Mouse (Mus musculus) midbrain, embryonic 11.5 days (tissue): ENCODE results near the gene Ank2. TPM values are rescaled to one million over a fixed set of nuclear protein-coding genes. Genes with fewer than 3 reads are reported as not detected.

Experiments
- ATAC-seq: fragments of 200-750 bp; cut with Nextera tagmentation; 2 replicates; pipeline ENCODE4 v1.8.0; 2017; ENCODE audit warnings: moderate TSS enrichment, moderate library complexity; ENCODE audit not compliant: low FRiP score
- DNase-seq: peaks from one replicate; pipeline ENCODE4 v3.0.0; 2015; ENCODE audit warnings: low spot score; ENCODE audit errors: missing footprints
- H3K27ac ChIP-seq: fragments of 300-500 bp; sonication (generic); 2 replicates; pipeline ENCODE4 v1.5.1; 2014; ENCODE audit warnings: low read depth, low read length
- H3K27me3 ChIP-seq: fragments of 300-500 bp; sonication (generic); 2 replicates; pipeline ENCODE4 v1.6.1; 2014; ENCODE audit warnings: mild to moderate bottlenecking, low read length, moderate library complexity, mixed read lengths; ENCODE audit not compliant: control insufficient read depth, insufficient read depth
- H3K36me3 ChIP-seq: fragments of 300-500 bp; sonication (generic); 2 replicates; pipeline ENCODE4 v1.6.1; 2014; ENCODE audit warnings: mild to moderate bottlenecking, low read length, moderate library complexity, mixed read lengths; ENCODE audit not compliant: control insufficient read depth, insufficient read depth
- H3K4me1 ChIP-seq: fragments of 300-500 bp; sonication (generic); 2 replicates; pipeline ENCODE4 v1.6.1; 2014; ENCODE audit warnings: low read length; ENCODE audit not compliant: control insufficient read depth, insufficient read depth
- H3K4me2 ChIP-seq: fragments of 300-500 bp; sonication (generic); 2 replicates; pipeline ENCODE4 v1.6.1; 2014; ENCODE audit warnings: mild to moderate bottlenecking, moderate library complexity
- H3K4me3 ChIP-seq: fragments of 300-500 bp; sonication (generic); 2 replicates; pipeline ENCODE4 v1.5.1; 2014; ENCODE audit warnings: low read depth, low read length
- H3K9ac ChIP-seq: fragments of 300-500 bp; sonication (generic); 2 replicates; pipeline ENCODE4 v1.6.1; 2014; ENCODE audit warnings: low read length
- H3K9me3 ChIP-seq: fragments of 300-500 bp; sonication (generic); 2 replicates; pipeline ENCODE4 v1.6.1; 2016; ENCODE audit warnings: low read length; ENCODE audit not compliant: control insufficient read depth
- WGBS: fragments of 180-500 bp; shearing (Covaris S2); extraction: QIAGEN DNeasy Blood & Tissue Kit; methylation state at CpG from one replicate; pipeline ENCODE4 v1.1.7; 2014; 5-methylcytosine and 5-hydroxymethylcytosine counted together
- microRNA counts: library from miRNA; unstranded; fragments of <30 nt; microRNA quantifications from one replicate; lab custom pipeline; 2015
- microRNA-seq: library from miRNA; unstranded; fragments of <30 nt; microRNA quantifications from one replicate; pipeline ENCODE4, GENCODE M21; 2017
- polyA plus RNA-seq: library from polyadenylated mRNA; unstranded; fragments of >200 nt; fragmentation: Nextera tagmentation; extraction: Ambion mirVana; gene quantifications from 2 replicates; pipeline ENCODE4 v1.2.1, GENCODE M21; 2014

Gene Ank2
- polyA plus RNA-seq, 1 experiment from 2014 or later = 66.6 TPM

DNA sequence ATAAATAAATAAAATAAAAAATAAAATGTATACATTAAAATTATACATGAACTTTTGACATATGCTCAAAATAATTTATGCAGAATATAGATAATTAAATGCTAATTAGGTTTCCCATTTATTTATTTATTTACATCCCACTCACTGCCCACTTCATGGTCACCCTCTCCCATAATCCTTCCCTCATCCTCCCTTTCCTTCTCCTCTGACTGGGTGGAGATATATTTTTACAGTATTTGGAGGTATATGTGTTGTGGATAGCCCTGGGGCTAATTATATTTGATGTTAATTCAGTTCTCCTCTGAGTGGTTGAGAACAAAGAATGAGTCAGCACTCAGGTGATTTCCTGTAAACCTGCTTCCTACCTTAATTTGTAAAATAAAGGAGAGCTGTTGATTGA, 582.8 kb downstream of the Ank2 start:
- no peak for ATAC-seq
- Histone ChIP-seq H3K9ac (no peak overlapping the region), H3K9me3 (no peaks in the 10 kb centered on the region)

DNA sequence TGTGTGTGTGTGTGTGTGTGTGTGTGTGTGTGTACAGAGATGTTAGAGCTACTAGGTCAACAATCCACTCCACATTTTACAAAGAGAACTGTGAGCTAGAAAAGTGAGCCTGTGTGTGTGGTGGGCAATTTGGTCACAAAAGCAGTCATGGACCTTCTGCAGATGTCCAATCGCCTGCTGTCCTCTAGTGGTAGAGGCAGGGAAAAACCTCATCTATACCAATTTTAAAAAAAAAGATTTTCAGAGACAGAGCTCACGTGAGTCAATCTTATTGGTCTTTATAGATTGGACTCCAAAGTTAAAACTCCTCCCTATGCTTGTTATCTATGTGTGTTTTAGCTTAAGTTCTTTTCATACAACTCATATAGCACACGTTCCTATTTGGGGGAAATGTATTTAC, 595.6 kb downstream of the Ank2 start:
- Histone ChIP-seq H3K27ac (no peak overlapping the region), H3K4me2 (no peak overlapping the region), H3K36me3 (no peaks in the 10 kb centered on the region), H3K4me1 (no peaks in the 10 kb centered on the region), H3K9me3 (no peaks in the 10 kb centered on the region), H3K27me3 (no peaks in the 10 kb centered on the region), H3K4me3 (no peak overlapping the region), H3K9ac (no peak overlapping the region)
- peak; percentile 89 for DNase-seq
- 12% methylated on average over 3 of the region's 3 CpGs for WGBS
- peak; percentile 86 for ATAC-seq

More for the DNA sequence above, 582.8 kb downstream of the Ank2 start:
- Histone ChIP-seq H3K4me1 (no peaks in the 10 kb centered on the region), H3K4me2 (no peak overlapping the region), H3K27me3 (no peaks in the 10 kb centered on the region), H3K4me3 (no peak overlapping the region), H3K27ac (no peak overlapping the region), H3K36me3 (no peaks in the 10 kb centered on the region)
- DNase-seq = no peak

DNA sequence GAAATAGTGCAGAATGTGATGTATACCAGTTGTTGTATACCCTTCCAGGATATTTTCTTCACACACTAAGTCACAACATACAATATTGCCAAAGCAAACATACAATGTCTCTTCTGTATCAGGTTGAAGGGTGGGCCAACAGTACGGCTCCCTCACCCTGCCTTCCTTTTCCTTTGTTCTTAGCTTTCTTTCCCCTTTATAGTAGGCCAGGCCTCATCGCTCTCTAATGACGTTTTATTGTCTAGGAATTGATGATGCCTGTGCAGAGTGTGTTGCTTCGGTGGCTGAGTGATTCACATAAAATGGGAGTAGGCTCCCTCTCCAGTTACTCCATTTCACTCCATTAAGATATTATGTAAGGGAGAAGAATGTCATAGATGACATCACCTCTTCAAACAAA, 612.5 kb downstream of the Ank2 start:
- 78% methylated on average over 4 of the region's 4 CpGs for WGBS
- H3K4me3 ChIP-seq = no peak overlapping the region
- no peak for ATAC-seq
- no peaks in the 10 kb centered on the region for H3K27me3 ChIP-seq
- H3K27ac ChIP-seq = no peak overlapping the region
- no peaks in the 10 kb centered on the region for H3K4me1 ChIP-seq
- no peak overlapping the region for H3K4me2 ChIP-seq
- no peaks in the 10 kb centered on the region for H3K9me3 ChIP-seq
- DNase-seq = no peak
- no peaks in the 10 kb centered on the region for H3K36me3 ChIP-seq
- no peak overlapping the region for H3K9ac ChIP-seq

DNA sequence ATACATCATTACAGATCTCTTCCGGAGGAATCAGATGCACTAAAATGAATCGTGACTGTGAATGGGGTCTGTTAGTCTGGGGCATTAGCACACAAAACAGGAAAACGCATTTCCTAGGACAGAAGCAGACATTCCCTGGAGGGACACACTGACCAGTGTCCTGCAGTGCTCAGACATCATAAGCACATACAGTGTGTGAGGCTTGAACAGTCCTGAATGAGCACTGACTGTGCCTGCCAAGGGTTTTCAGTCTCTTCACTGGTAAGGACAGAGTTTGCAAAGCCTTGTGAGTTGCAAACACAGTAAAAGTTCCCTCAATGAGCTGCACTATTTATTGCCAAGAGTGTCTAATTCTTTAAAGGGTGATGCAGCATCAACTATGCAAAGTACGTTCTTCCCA, 613.1 kb downstream of the Ank2 start:
- H3K4me1 ChIP-seq = no peaks in the 10 kb centered on the region
- DNase-seq = no peak
- H3K9me3 ChIP-seq = no peaks in the 10 kb centered on the region
- ATAC-seq = no peak
- WGBS = 86% methylated on average over 4 of the region's 4 CpGs
- H3K27me3 ChIP-seq = no peaks in the 10 kb centered on the region
- H3K36me3 ChIP-seq = no peaks in the 10 kb centered on the region
- H3K9ac ChIP-seq = no peak overlapping the region
- no peak overlapping the region for H3K4me2 ChIP-seq
- H3K4me3 ChIP-seq = no peak overlapping the region
- no peak overlapping the region for H3K27ac ChIP-seq

DNA sequence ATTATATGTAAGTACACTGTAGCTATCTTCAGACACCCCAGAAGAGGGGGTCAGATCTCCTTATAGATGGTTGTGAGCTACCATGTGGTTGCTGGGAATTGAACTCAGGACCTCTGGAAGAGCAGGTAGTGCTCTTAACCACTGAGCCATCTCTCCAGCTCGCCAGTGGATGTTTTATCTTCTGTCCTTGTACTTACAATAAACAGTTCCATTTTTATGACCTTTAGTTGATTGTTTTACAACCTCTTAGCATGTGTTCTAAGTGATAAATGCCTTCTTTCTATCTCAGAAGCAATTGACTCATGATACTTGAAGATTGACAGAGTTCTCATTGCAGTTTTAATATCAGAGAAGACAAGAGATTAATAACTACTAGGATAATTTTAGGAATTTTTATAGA, 620.9 kb downstream of the Ank2 start:
- no peak for ATAC-seq
- H3K4me2 ChIP-seq = no peak overlapping the region
- no peak overlapping the region for H3K9ac ChIP-seq
- no peaks in the 10 kb centered on the region for H3K27me3 ChIP-seq
- no peak overlapping the region for H3K27ac ChIP-seq
- no peaks in the 10 kb centered on the region for H3K9me3 ChIP-seq
- no peaks in the 10 kb centered on the region for H3K36me3 ChIP-seq
- H3K4me1 ChIP-seq = no peaks in the 10 kb centered on the region
- no peak for DNase-seq
- 73% methylated on average over 1 of the region's 1 CpGs for WGBS
- no peak overlapping the region for H3K4me3 ChIP-seq

MicroRNAs within 50 kb of the gene (microRNA counts, 519-probe panel; counts per million panel counts)
- 3,855 counts per million, percentile 28 among the panel's probes with 10 or more counts for microRNA mmu-miR-302a (lab: Ali Mortazavi, UCI)
- not detected for microRNA mmu-miR-302b (lab: Ali Mortazavi, UCI)
- microRNA mmu-miR-302c (lab: Ali Mortazavi, UCI) = not detected
- microRNA mmu-miR-302d (lab: Ali Mortazavi, UCI) = 5,098 counts per million, percentile 56 among the panel's probes with 10 or more counts
- microRNA mmu-miR-367 (lab: Ali Mortazavi, UCI) = 3,760 counts per million, percentile 27 among the panel's probes with 10 or more counts

Small RNAs within 50 kb of the gene (microRNA-seq; reads per million reads assigned to microRNA genes)
- gene Gm44494 (not detected), gene Mir302a (3,640 reads per million, percentile 88 among the genes with 10 or more reads in this experiment), gene Mir302b (3,249 reads per million, percentile 87 among the genes with 10 or more reads in this experiment), gene Mir302c (447 reads per million, percentile 70 among the genes with 10 or more reads in this experiment), gene Mir302d (3,703 reads per million, percentile 88 among the genes with 10 or more reads in this experiment), gene Mir367 (1.1 reads per million)

Other genes starting within 250 kb of the Ank2 start
- 85.2 and 91.5 TPM in 2 replicates for gene Larp7, start 54.0 kb upstream of the Ank2 start, polyA plus RNA-seq
- 10.5 and 11.3 TPM in 2 replicates for gene Zgrf1, start 54.1 kb upstream of the Ank2 start, polyA plus RNA-seq
- 76.0 and 77.7 TPM in 2 replicates for gene Neurog2, start 133.8 kb upstream of the Ank2 start, polyA plus RNA-seq